Mouse (Mus musculus) stomach, postnatal 0 days (tissue): ENCODE data around the gene Col23a1. TPM values are rescaled to one million over a fixed set of nuclear protein-coding genes. Genes with fewer than 3 reads are reported as not detected.
A peak's percentile ranks its signal among the peaks of the same experiment; 100 is the strongest.

ENCODE experiments used
- ATAC-seq: fragments of 200-750 bp; cut with Nextera tagmentation; 2 replicates; pipeline ENCODE4 v1.8.0; 2017; ENCODE audit not compliant: low FRiP score, low TSS enrichment
- DNase-seq: peaks from one replicate; pipeline ENCODE4 v3.0.0-alpha.2; 2016; ENCODE audit warnings: low spot score
- H3K27ac ChIP-seq: fragments of 300-500 bp; sonication (generic); replicated peaks from 2 replicates; pipeline ENCODE4 v1.5.1; 2014; ENCODE audit warnings: mild to moderate bottlenecking, control low read depth
- H3K27me3 ChIP-seq: fragments of 300-500 bp; sonication (generic); 2 replicates; pipeline ENCODE4 v1.6.1; 2014; ENCODE audit warnings: low read length; ENCODE audit not compliant: control insufficient read depth, insufficient read depth
- H3K36me3 ChIP-seq: fragments of 300-500 bp; sonication (generic); 2 replicates; pipeline ENCODE4 v1.6.1; 2014; ENCODE audit warnings: low read length, mixed read lengths; ENCODE audit not compliant: control insufficient read depth, insufficient read depth
- H3K4me1 ChIP-seq: fragments of 300-500 bp; sonication (generic); replicated peaks from 2 replicates; pipeline ENCODE4 v1.6.1; 2014; ENCODE audit warnings: antibody characterized with exemption; ENCODE audit not compliant: control insufficient read depth, insufficient read depth
- H3K4me2 ChIP-seq: fragments of 300-500 bp; sonication (generic); replicated peaks from 2 replicates; pipeline ENCODE4 v1.6.1; 2014; ENCODE audit warnings: low read depth, mild to moderate bottlenecking, control low read depth, moderate library complexity
- H3K4me3 ChIP-seq: fragments of 300-500 bp; sonication (generic); 2 replicates; pipeline ENCODE4 v1.5.1; 2014; ENCODE audit warnings: low read depth, low read length, control low read depth
- H3K9ac ChIP-seq: fragments of 300-500 bp; sonication (generic); 2 replicates; pipeline ENCODE4 v1.6.1; 2014; ENCODE audit warnings: mild to moderate bottlenecking, low read length, control low read depth, mixed read lengths
- H3K9me3 ChIP-seq: fragments of 300-500 bp; sonication (generic); 2 replicates; pipeline ENCODE4 v1.6.1; 2016; ENCODE audit warnings: low read length; ENCODE audit not compliant: control insufficient read depth
- CTCF ChIP-seq: IDR thresholded peaks from 2 replicates; pipeline ENCODE4 v1.5.1; 2016; ENCODE audit warnings: antibody characterized with exemption, low read depth, mild to moderate bottlenecking, moderate library complexity
- EP300 ChIP-seq: optimal IDR thresholded peaks from 2 replicates; pipeline ENCODE3; 2016; ENCODE audit warnings: antibody characterized with exemption
- WGBS: fragments of 180-500 bp; shearing (Covaris S2); extraction: QIAGEN DNeasy Blood & Tissue Kit; methylation state at CpG from one replicate; pipeline ENCODE4 v1.1.7; 2014; 5-methylcytosine and 5-hydroxymethylcytosine counted together
- polyA plus RNA-seq: library from polyadenylated mRNA; unstranded; fragments of >200 nt; fragmentation: Nextera tagmentation; extraction: Ambion mirVana; gene quantifications from 2 replicates; pipeline ENCODE4 v1.2.1, GENCODE M21; 2015

The Col23a1 gene
- polyA plus RNA-seq, 1 experiment from 2014 or later: 2.5 TPM

DNA sequence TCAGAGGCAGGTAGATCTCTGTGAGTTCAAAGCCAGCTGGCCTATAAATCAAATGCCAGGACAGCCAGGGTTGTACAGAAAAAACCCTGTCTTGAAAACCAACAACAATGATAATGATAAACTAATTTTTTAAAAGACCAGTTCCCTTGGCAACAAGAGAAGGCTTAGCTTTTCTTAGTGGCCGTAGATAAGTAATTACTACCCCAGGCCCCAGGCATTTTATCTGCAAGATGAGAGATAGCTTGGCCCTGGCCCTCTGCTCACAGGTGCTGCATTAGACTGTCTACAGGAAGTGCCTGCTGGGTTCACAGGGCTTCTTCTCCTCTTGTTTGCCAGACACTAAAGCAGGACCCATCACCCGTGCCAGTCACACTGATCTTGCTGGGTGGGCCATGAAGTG is 265.3 kb downstream of the Col23a1 start:
- no peak overlapping the region for H3K4me2 ChIP-seq
- H3K9me3 ChIP-seq: no peaks in the 10 kb centered on the region
- no peak for TF ChIP-seq CTCF
- TF ChIP-seq EP300: no peak

DNA sequence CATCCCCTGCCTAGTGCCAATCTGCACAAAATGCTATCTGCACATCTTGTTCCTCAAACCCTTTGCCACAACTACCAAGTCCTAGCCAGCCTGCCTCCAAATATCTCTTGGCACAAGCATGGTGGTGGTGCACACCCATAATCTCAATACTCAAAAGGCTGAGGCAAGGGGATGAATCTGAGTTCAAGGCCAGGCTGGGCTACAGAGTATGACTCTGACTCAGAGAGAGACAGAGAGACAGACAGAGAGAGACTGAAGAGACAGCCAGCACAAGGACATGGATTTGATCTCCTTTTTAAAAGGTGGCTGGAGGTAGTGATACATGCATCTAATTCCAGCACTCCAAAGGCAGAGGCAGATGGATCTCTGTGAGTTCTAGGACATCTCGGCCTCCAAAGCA is 273.6 kb downstream of the Col23a1 start:
- Histone ChIP-seq H3K27ac (no peak overlapping the region), H3K4me1 (no peaks in the 10 kb centered on the region), H3K9me3 (no peaks in the 10 kb centered on the region), H3K27me3 (no peaks in the 10 kb centered on the region), H3K4me2 (no peak overlapping the region), H3K36me3 (no peaks in the 10 kb centered on the region), H3K9ac (no peak overlapping the region), H3K4me3 (no peak overlapping the region)
- DNase-seq (no peak), ATAC-seq (no peak)
- no peak for TF ChIP-seq CTCF
- no peak for TF ChIP-seq EP300
- 87% methylated on average over 1 of the region's 1 CpGs for WGBS

More for the DNA sequence above, 265.3 kb downstream of the Col23a1 start:
- H3K4me3 ChIP-seq: no peak overlapping the region
- DNase-seq: no peak
- ATAC-seq: no peak
- no peak overlapping the region for H3K9ac ChIP-seq
- WGBS: 42% methylated on average over 2 of the region's 2 CpGs
- no peaks in the 10 kb centered on the region for H3K36me3 ChIP-seq
- no peaks in the 10 kb centered on the region for H3K27me3 ChIP-seq
- H3K4me1 ChIP-seq: peaks cover 3% of the 10 kb centered on the region; the same call in 1 of the 2 replicates
- no peak overlapping the region for H3K27ac ChIP-seq

DNA sequence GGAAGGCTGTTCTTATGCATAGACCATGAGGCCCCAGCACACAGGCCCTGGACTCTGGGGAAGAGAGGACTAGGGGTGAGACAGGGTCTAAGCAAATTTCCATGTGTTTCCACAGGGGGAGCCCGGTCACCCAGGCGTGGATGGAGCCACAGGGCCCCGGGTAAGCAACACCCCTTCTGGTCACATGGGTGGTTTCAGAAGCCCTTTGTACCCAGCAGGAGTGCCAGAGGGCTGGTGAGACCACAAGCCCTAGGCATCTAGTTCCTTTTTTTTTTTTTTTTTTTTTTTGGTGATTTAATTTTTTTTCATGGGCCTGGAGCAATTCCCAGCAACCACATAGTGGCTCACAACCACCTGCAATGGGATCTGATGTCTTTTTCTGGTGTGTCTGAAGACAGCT is 275.3 kb downstream of the Col23a1 start:
- no peak overlapping the region for H3K9ac ChIP-seq
- no peaks in the 10 kb centered on the region for H3K27me3 ChIP-seq
- H3K9me3 ChIP-seq: no peaks in the 10 kb centered on the region
- no peaks in the 10 kb centered on the region for H3K4me1 ChIP-seq
- DNase-seq (no peak), ATAC-seq (peak; percentile 60; the same call in 1 of the 2 replicates)
- H3K27ac ChIP-seq: no peak overlapping the region
- H3K4me3 ChIP-seq: no peak overlapping the region
- no peak for TF ChIP-seq EP300
- TF ChIP-seq CTCF: no peak
- H3K36me3 ChIP-seq: no peaks in the 10 kb centered on the region
- 66% methylated on average over 3 of the region's 3 CpGs for WGBS
- no peak overlapping the region for H3K4me2 ChIP-seq

DNA sequence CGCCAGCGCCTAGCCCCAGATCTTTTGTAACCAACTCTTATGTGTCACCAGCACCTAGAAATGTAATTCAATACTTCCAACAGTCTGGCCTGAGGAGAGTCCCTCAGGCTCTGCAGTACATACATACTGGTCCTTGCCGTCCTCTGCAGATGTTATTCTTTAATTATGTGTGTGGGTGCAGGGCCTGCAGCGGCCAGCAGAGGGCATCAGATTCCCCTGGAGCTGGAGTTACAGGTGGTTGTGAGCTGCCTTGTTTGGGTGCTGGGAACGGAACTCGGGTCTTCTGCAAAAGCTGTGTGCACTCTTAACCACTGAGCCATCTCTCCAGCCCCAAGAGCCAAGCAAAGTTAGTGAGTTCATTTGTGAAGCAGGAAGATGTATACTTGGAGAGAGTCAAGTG is 276.2 kb downstream of the Col23a1 start:
- Histone ChIP-seq H3K4me3 (no peak overlapping the region), H3K27ac (no peak overlapping the region), H3K9me3 (no peaks in the 10 kb centered on the region), H3K36me3 (no peaks in the 10 kb centered on the region), H3K27me3 (no peaks in the 10 kb centered on the region), H3K4me2 (no peak overlapping the region), H3K4me1 (no peaks in the 10 kb centered on the region), H3K9ac (no peak overlapping the region)
- no peak for ATAC-seq
- peak; percentile 45 for TF ChIP-seq CTCF
- no peak for TF ChIP-seq EP300
- 91% methylated on average over 6 of the region's 6 CpGs for WGBS
- DNase-seq: no peak

DNA sequence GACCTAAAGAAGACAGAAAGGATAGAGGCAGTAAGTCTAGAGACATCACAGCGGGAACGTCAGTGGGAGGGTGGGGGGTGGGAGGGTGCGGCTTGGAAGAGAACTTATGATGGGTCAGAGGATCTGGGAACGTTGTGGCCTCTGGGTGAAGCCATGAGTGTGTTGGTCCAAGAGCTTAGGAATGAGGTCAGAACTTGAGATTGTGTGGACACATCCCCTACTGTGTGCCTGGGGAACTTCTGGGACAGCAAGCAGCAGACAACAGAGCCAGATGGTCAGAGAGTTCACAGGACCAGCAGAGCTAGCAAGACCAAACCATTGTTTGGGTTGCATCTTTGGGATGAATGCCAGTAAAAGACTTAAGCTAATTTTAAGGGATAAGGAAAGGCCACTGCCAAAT is 279.1 kb downstream of the Col23a1 start:
- Histone ChIP-seq H3K27ac (no peak overlapping the region), H3K4me2 (no peak overlapping the region), H3K27me3 (no peaks in the 10 kb centered on the region), H3K9ac (no peak overlapping the region), H3K4me1 (no peaks in the 10 kb centered on the region), H3K9me3 (no peaks in the 10 kb centered on the region), H3K4me3 (no peak overlapping the region), H3K36me3 (no peaks in the 10 kb centered on the region)
- ATAC-seq (no peak), DNase-seq (no peak)
- TF ChIP-seq EP300 (no peak), CTCF (no peak)
- WGBS: 69% methylated on average over 4 of the region's 4 CpGs

DNA sequence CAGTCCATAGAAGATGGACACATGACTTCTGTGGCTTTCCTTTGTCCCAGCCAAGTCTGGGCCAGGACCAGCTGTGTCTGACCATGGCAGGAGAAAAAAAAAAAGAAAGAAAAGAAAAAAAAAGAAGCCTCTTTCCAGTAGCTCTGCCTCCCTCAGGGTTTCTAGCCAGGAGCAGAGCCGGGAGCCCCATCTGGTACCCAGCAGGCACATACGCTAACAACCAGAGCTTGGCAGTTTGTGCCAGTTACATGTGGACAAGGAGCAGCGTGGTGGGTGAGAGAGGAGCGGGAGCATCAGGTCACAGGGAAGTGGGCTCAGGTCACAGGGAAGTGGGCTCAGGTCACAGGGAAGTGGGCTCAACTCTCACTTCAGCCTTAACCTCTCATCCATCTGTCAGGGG is 286.7 kb downstream of the Col23a1 start:
- WGBS: 82% methylated on average over 4 of the region's 4 CpGs
- Histone ChIP-seq H3K36me3 (no peaks in the 10 kb centered on the region), H3K9ac (no peak overlapping the region), H3K4me3 (no peak overlapping the region), H3K4me2 (no peak overlapping the region), H3K9me3 (no peaks in the 10 kb centered on the region), H3K4me1 (no peaks in the 10 kb centered on the region), H3K27me3 (no peaks in the 10 kb centered on the region), H3K27ac (no peak overlapping the region)
- TF ChIP-seq EP300 (no peak), CTCF (no peak)
- ATAC-seq: no peak
- DNase-seq: no peak
